Mouse (Mus musculus) layer of hippocampus, adult 8-10 months (tissue): Measurements from ENCODE around the gene Gm21776. TPM values are rescaled to one million over a fixed set of nuclear protein-coding genes. Genes with fewer than 3 reads are reported as not detected.
"Not testable (repeated sequence)": the region's sequence is repeated elsewhere in the genome, so short reads cannot be mapped to it uniquely, and the experiment has no call there.

ENCODE experiments used
- DNase-seq, 2 experiments: peaks; one replicate each; pipeline ENCODE4 v3.0.0; 2022; ENCODE audit warnings: low spot score in 2 of 2
- total RNA-seq, 4 experiments: library from RNA; stranded (reverse); gene quantifications; 2 replicates each; pipeline ENCODE4 v1.2.4; 2022

Gm21776 gene
- not detected for total RNA-seq

DNA sequence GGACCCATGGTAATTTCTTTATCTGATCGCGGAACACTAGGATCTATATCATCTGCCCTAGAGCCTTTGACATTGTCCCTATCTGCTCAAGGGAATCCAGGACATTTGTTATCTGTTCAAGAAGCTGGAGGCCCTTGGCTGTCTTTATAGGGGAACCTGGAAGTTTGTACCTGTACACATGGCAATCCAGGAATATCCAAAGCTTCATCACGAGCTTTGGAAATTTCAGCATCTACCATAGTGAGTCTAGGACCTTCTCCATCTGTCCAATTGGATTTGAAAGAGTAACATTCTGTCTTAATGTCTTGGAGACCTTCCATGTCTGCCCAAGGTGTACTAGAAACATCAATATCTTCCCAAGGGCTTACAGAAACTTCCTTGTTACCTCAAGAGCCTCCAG lies at the start of gene Gm21776:
Gene Gm21776, plus strand, starts transcription at position 301 of the 400 bp plus-strand sequence.
- not testable (repeated sequence) for DNase-seq
